Mouse (Mus musculus): Measurements from ENCODE around the gene Fam171a1.

- TF ChIP-seq CTCF (IDR thresholded peaks at IDR 0.05; ENCODE audit: low read depth, low read length) (no peak), TAL1 (conservative IDR thresholded peaks at IDR 0.05; ENCODE audit: low read depth, low read length) (no peak)
Measured at GRCm38 (mm10) chr2:3108431-3108830, 5.6 kb upstream of the Fam171a1 start.

All from G1E (cell line).